Mouse (Mus musculus) neural tube, embryonic 11.5 days (tissue): Measurements from ENCODE around the gene Lrrc26. TPM values are rescaled to one million over a fixed set of nuclear protein-coding genes. Genes with fewer than 3 reads are reported as not detected.

Experiments
- ATAC-seq: fragments of 200-750 bp; cut with Nextera tagmentation; 2 replicates; pipeline ENCODE4 v1.8.0; 2017; ENCODE audit warnings: moderate number of reproducible peaks, mild to moderate bottlenecking, moderate TSS enrichment, moderate library complexity; ENCODE audit not compliant: insufficient read depth, low FRiP score, low TSS enrichment
- DNase-seq: peaks from one replicate; pipeline ENCODE4 v3.0.0-alpha.2; 2015; ENCODE audit warnings: low spot score
- H3K27ac ChIP-seq: fragments of 300-500 bp; sonication (generic); 2 replicates; pipeline ENCODE4 v1.5.1; 2014; ENCODE audit warnings: low read depth, mild to moderate bottlenecking, low read length
- H3K27me3 ChIP-seq: fragments of 300-500 bp; sonication (generic); 2 replicates; pipeline ENCODE4 v1.6.1; 2014; ENCODE audit warnings: mild to moderate bottlenecking, low read length, mixed read lengths; ENCODE audit not compliant: control insufficient read depth, insufficient read depth
- H3K36me3 ChIP-seq: fragments of 300-500 bp; sonication (generic); 2 replicates; pipeline ENCODE4 v1.6.1; 2014; ENCODE audit warnings: mild to moderate bottlenecking, low read length, moderate library complexity, mixed read lengths; ENCODE audit not compliant: control insufficient read depth, insufficient read depth
- H3K4me1 ChIP-seq: fragments of 300-500 bp; sonication (generic); 2 replicates; pipeline ENCODE4 v1.6.1; 2014; ENCODE audit warnings: low read length, mixed read lengths; ENCODE audit not compliant: control insufficient read depth, insufficient read depth
- H3K4me2 ChIP-seq: fragments of 300-500 bp; sonication (generic); 2 replicates; pipeline ENCODE4 v1.6.1; 2014; ENCODE audit warnings: low read depth, mild to moderate bottlenecking, moderate library complexity
- H3K4me3 ChIP-seq: fragments of 300-500 bp; sonication (generic); 2 replicates; pipeline ENCODE4 v1.5.1; 2014; ENCODE audit warnings: low read depth, low read length
- H3K9ac ChIP-seq: fragments of 300-500 bp; sonication (generic); 2 replicates; pipeline ENCODE4 v1.6.1; 2014; ENCODE audit warnings: mild to moderate bottlenecking, low read length
- H3K9me3 ChIP-seq: fragments of 300-500 bp; sonication (generic); 2 replicates; pipeline ENCODE4 v1.6.1; 2016; ENCODE audit warnings: low read length; ENCODE audit not compliant: control insufficient read depth
- WGBS: fragments of 180-500 bp; shearing (Covaris S2); extraction: QIAGEN DNeasy Blood & Tissue Kit; methylation state at CpG from one replicate; pipeline ENCODE4 v1.1.7; 2014; 5-methylcytosine and 5-hydroxymethylcytosine counted together
- polyA plus RNA-seq: library from polyadenylated mRNA; unstranded; fragments of >200 nt; fragmentation: Nextera tagmentation; extraction: Ambion mirVana; gene quantifications from 2 replicates; pipeline ENCODE4 v1.2.1, GENCODE M21; 2014

The Lrrc26 gene
- polyA plus RNA-seq, 1 experiment from 2014 or later: not detected

- no peak overlapping the region for H3K27ac ChIP-seq
- WGBS: 2% methylated on average over 54 of the region's 54 CpGs
- ATAC-seq (no peak), DNase-seq (no peak)
- peaks cover 59% of the 10 kb centered on the region for H3K27me3 ChIP-seq
- no peak overlapping the region for H3K4me2 ChIP-seq
- no peak overlapping the region; the same call in 1 of the 2 replicates for H3K4me3 ChIP-seq
- H3K9me3 ChIP-seq: no peaks in the 10 kb centered on the region
- peaks cover 6% of the 10 kb centered on the region for H3K36me3 ChIP-seq
- no peak overlapping the region for H3K9ac ChIP-seq
- H3K4me1 ChIP-seq: no peaks in the 10 kb centered on the region
Measured at GRCm38 (mm10) chr2:25290101-25290815, 543 bp downstream of the Lrrc26 start.

- no peak for DNase-seq
- Histone ChIP-seq H3K36me3 (0 out of 2 replicates have a peak, but pooled peaks cover 1% of the 10 kb centered on the region), H3K27ac (no peak overlapping the region), H3K9me3 (no peaks in the 10 kb centered on the region), H3K27me3 (peaks cover 63% of the 10 kb centered on the region), H3K4me2 (no peak overlapping the region), H3K4me1 (no peaks in the 10 kb centered on the region), H3K4me3 (no peak overlapping the region), H3K9ac (no peak overlapping the region)
- ATAC-seq: no peak
- 0% methylated on average over 18 of the region's 18 CpGs for WGBS
Measured at GRCm38 (mm10) chr2:25290816-25291130, 1.1 kb downstream of the Lrrc26 start.

- no peak for ATAC-seq
- WGBS: 6% methylated on average over 31 of the region's 32 CpGs
Measured at GRCm38 (mm10) chr2:25291184-25292053, 1.7 kb downstream of the Lrrc26 start.

GRCm38 (mm10) chr2:25292054-25292544 is 2.4 kb downstream of the Lrrc26 start:
- peak; percentile 15 for DNase-seq
- H3K9ac ChIP-seq: no peak overlapping the region; the same call in 1 of the 2 replicates
- H3K27me3 ChIP-seq: peaks cover 65% of the 10 kb centered on the region
- H3K27ac ChIP-seq: no peak overlapping the region
- H3K4me1 ChIP-seq: no peaks in the 10 kb centered on the region
- no peaks in the 10 kb centered on the region for H3K36me3 ChIP-seq
- WGBS: 5% methylated on average over 38 of the region's 43 CpGs
- ATAC-seq: no peak
- peak overlapping the region; percentile 22 for H3K4me3 ChIP-seq
- H3K9me3 ChIP-seq: no peaks in the 10 kb centered on the region
- peak overlapping the region; percentile 17 for H3K4me2 ChIP-seq

More at GRCm38 (mm10) chr2:25291184-25292053, 1.7 kb downstream of the Lrrc26 start:
- Histone ChIP-seq H3K27me3 (peaks cover 65% of the 10 kb centered on the region), H3K9ac (no peak overlapping the region), H3K27ac (no peak overlapping the region), H3K36me3 (no peaks in the 10 kb centered on the region), H3K4me3 (peak overlapping the region; percentile 22; the same call in 1 of the 2 replicates), H3K4me2 (no peak overlapping the region), H3K4me1 (no peaks in the 10 kb centered on the region), H3K9me3 (no peaks in the 10 kb centered on the region)
- DNase-seq: no peak

- Histone ChIP-seq H3K36me3 (no peaks in the 10 kb centered on the region), H3K4me2 (no peak overlapping the region), H3K9me3 (no peaks in the 10 kb centered on the region), H3K9ac (no peak overlapping the region), H3K27me3 (peaks cover 62% of the 10 kb centered on the region), H3K4me1 (no peaks in the 10 kb centered on the region), H3K4me3 (no peak overlapping the region), H3K27ac (no peak overlapping the region)
- WGBS: 0% methylated on average over 1 of the region's 1 CpGs
- peak; percentile 80 for DNase-seq
- ATAC-seq: no peak
Measured at GRCm38 (mm10) chr2:25292856-25293255, 3.1 kb downstream of the Lrrc26 start.

GRCm38 (mm10) chr2:25293706-25294105 is 4.0 kb downstream of the Lrrc26 start:
- 67% methylated on average over 9 of the region's 9 CpGs for WGBS
- Histone ChIP-seq H3K4me3 (no peak overlapping the region), H3K9ac (no peak overlapping the region), H3K4me2 (no peak overlapping the region), H3K9me3 (no peaks in the 10 kb centered on the region), H3K27ac (no peak overlapping the region), H3K27me3 (peaks cover 53% of the 10 kb centered on the region), H3K36me3 (no peaks in the 10 kb centered on the region), H3K4me1 (no peaks in the 10 kb centered on the region)
- DNase-seq: no peak
- ATAC-seq: no peak

GRCm38 (mm10) chr2:25297093-25297492 is 7.4 kb downstream of the Lrrc26 start:
- Histone ChIP-seq H3K9me3 (no peaks in the 10 kb centered on the region), H3K27me3 (peaks cover 20% of the 10 kb centered on the region), H3K4me2 (no peak overlapping the region), H3K9ac (no peak overlapping the region), H3K4me1 (no peaks in the 10 kb centered on the region), H3K36me3 (no peaks in the 10 kb centered on the region), H3K4me3 (no peak overlapping the region), H3K27ac (no peak overlapping the region)
- ATAC-seq (no peak), DNase-seq (no peak)
- WGBS: 88% methylated on average over 8 of the region's 8 CpGs

GRCm38 (mm10) chr2:25298046-25298445 is 8.3 kb downstream of the Lrrc26 start:
- no peak overlapping the region for H3K4me2 ChIP-seq
- no peak for DNase-seq
- ATAC-seq: no peak
- no peaks in the 10 kb centered on the region for H3K36me3 ChIP-seq
- no peak overlapping the region for H3K9ac ChIP-seq
- no peak overlapping the region for H3K4me3 ChIP-seq
- no peak overlapping the region for H3K27ac ChIP-seq
- no peaks in the 10 kb centered on the region for H3K4me1 ChIP-seq
- no peaks in the 10 kb centered on the region for H3K9me3 ChIP-seq
- H3K27me3 ChIP-seq: peaks cover 11% of the 10 kb centered on the region
- WGBS: 84% methylated on average over 10 of the region's 10 CpGs
